Mouse (Mus musculus) bone marrow macrophage, adult 2 months (primary cell): ENCODE data around the gene Barhl1.

Experiments used
- CTCF ChIP-seq: IDR thresholded peaks from 2 replicates; pipeline ENCODE4 v1.5.1; 2012; ENCODE audit warnings: low read depth, mild to moderate bottlenecking, low read length, moderate library complexity
- POLR2A ChIP-seq: IDR thresholded peaks from 2 replicates; pipeline ENCODE4 v1.6.1; 2012; ENCODE audit warnings: mild to moderate bottlenecking, low read depth, low read length, borderline replicate concordance

- TF ChIP-seq CTCF (no peak), POLR2A (no peak)
These were observed 22.5 kb upstream of the Barhl1 start for GRCm38 (mm10) chr2:28938997-28939396.
